Mouse (Mus musculus) midbrain, embryonic 16.5 days (tissue): ENCODE measurements around the gene Tspan11. TPM values are rescaled to one million over a fixed set of nuclear protein-coding genes. Genes with fewer than 3 reads are reported as not detected.

Experiments used
- ATAC-seq: fragments of 200-750 bp; cut with Nextera tagmentation; 2 replicates; pipeline ENCODE4 v1.8.0; 2017; ENCODE audit warnings: moderate TSS enrichment
- H3K27ac ChIP-seq: fragments of 300-500 bp; sonication (generic); 2 replicates; pipeline ENCODE4 v1.5.1; 2014; ENCODE audit warnings: mild to moderate bottlenecking, low read length, mixed read lengths
- H3K27me3 ChIP-seq: fragments of 300-500 bp; sonication (generic); 2 replicates; pipeline ENCODE4 v1.6.1; 2014; ENCODE audit warnings: low read depth, low read length, mixed read lengths; ENCODE audit not compliant: control insufficient read depth, insufficient read depth
- H3K36me3 ChIP-seq: fragments of 300-500 bp; sonication (generic); 2 replicates; pipeline ENCODE4 v1.6.1; 2014; ENCODE audit warnings: mild to moderate bottlenecking, low read length, moderate library complexity, mixed read lengths; ENCODE audit not compliant: control insufficient read depth, insufficient read depth
- H3K4me1 ChIP-seq: fragments of 300-500 bp; sonication (generic); 2 replicates; pipeline ENCODE4 v1.6.1; 2014; ENCODE audit warnings: mild to moderate bottlenecking, low read length, mixed read lengths; ENCODE audit not compliant: control insufficient read depth, insufficient read depth
- H3K4me2 ChIP-seq: fragments of 300-500 bp; sonication (generic); 2 replicates; pipeline ENCODE4 v1.6.1; 2014; ENCODE audit warnings: mild to moderate bottlenecking, low read length, mixed read lengths
- H3K4me3 ChIP-seq: fragments of 300-500 bp; sonication (generic); 2 replicates; pipeline ENCODE4 v1.5.1; 2014; ENCODE audit warnings: low read depth, mild to moderate bottlenecking, low read length, moderate library complexity, mixed read lengths
- H3K9ac ChIP-seq: fragments of 300-500 bp; sonication (generic); 2 replicates; pipeline ENCODE4 v1.6.1; 2014; ENCODE audit warnings: low read depth, low read length, mixed read lengths
- H3K9me3 ChIP-seq: fragments of 300-500 bp; sonication (generic); replicated peaks from 2 replicates; pipeline ENCODE4 v1.6.1; 2014; ENCODE audit warnings: mild to moderate bottlenecking, low read length, mixed read lengths; ENCODE audit not compliant: control insufficient read depth, poor library complexity, severe bottlenecking
- WGBS: fragments of 180-500 bp; shearing (Covaris S2); extraction: QIAGEN DNeasy Blood & Tissue Kit; methylation state at CpG from one replicate; pipeline ENCODE4 v1.1.7; 2014; 5-methylcytosine and 5-hydroxymethylcytosine counted together
- polyA plus RNA-seq: library from polyadenylated mRNA; unstranded; fragments of >200 nt; fragmentation: Nextera tagmentation; extraction: Ambion mirVana; gene quantifications from 2 replicates; pipeline ENCODE4 v1.2.1, GENCODE M21; 2015

Gene Tspan11
- polyA plus RNA-seq, 1 experiment from 2014 or later, result 5.5 TPM

DNA sequence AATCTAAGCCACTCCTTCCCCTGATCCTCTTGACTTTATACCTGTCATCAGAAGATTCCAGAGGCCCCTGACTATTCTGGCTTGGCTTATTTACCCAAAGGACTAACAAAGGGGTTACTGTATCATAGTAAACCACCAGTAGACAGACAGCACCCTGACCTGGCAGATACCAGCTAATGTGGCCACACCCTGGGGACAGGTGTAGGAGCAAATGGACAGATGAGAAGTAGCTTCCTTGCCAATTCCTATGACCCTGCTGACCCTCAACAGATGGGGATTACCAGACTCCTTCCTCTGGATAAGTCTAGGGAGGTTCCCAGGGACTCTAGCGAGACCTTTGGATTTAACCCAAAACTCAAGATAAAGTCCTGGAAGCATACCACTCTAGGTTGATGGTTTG lies 72.8 kb downstream of the Tspan11 start:
- H3K27me3 ChIP-seq, result no peaks in the 10 kb centered on the region
- H3K4me1 ChIP-seq, result no peaks in the 10 kb centered on the region
- H3K27ac ChIP-seq, result no peak overlapping the region
- H3K36me3 ChIP-seq, result no peaks in the 10 kb centered on the region; the same call in 1 of the 2 replicates
- no peak overlapping the region for H3K4me3 ChIP-seq
- H3K9me3 ChIP-seq, result no peaks in the 10 kb centered on the region
- no peak overlapping the region for H3K4me2 ChIP-seq
- WGBS, result 87% methylated on average over 1 of the region's 1 CpGs
- H3K9ac ChIP-seq, result no peak overlapping the region
- ATAC-seq, result no peak

GRCm38 (mm10) chr6:127965497-127965896 lies 78.1 kb downstream of the Tspan11 start:
- no peak overlapping the region for H3K4me3 ChIP-seq
- 0 out of 2 replicates have a peak, but pooled peaks cover 2% of the 10 kb centered on the region for H3K4me1 ChIP-seq
- H3K4me2 ChIP-seq, result no peak overlapping the region
- ATAC-seq, result 0 out of 2 replicates have a peak, but pooled peaks have one; percentile 12
- H3K9ac ChIP-seq, result no peak overlapping the region
- WGBS, result 29% methylated on average over 8 of the region's 8 CpGs
- no peaks in the 10 kb centered on the region for H3K27me3 ChIP-seq
- H3K27ac ChIP-seq, result no peak overlapping the region
- no peaks in the 10 kb centered on the region for H3K9me3 ChIP-seq
- H3K36me3 ChIP-seq, result no peaks in the 10 kb centered on the region; the same call in 1 of the 2 replicates

GRCm38 (mm10) chr6:127969709-127970108 lies 82.3 kb downstream of the Tspan11 start:
- WGBS, result 60% methylated on average over 7 of the region's 7 CpGs
- H3K4me3 ChIP-seq, result no peak overlapping the region
- H3K4me2 ChIP-seq, result no peak overlapping the region
- H3K36me3 ChIP-seq, result no peaks in the 10 kb centered on the region
- H3K4me1 ChIP-seq, result peaks cover 8% of the 10 kb centered on the region; the same call in 1 of the 2 replicates
- H3K9me3 ChIP-seq, result no peaks in the 10 kb centered on the region
- ATAC-seq, result no peak; the same call in 1 of the 2 replicates
- H3K27me3 ChIP-seq, result no peaks in the 10 kb centered on the region
- H3K9ac ChIP-seq, result no peak overlapping the region
- H3K27ac ChIP-seq, result no peak overlapping the region

- no peaks in the 10 kb centered on the region for H3K9me3 ChIP-seq
- no peak for ATAC-seq
Measured at GRCm38 (mm10) chr6:127970120-127970519, 82.7 kb downstream of the Tspan11 start.

GRCm38 (mm10) chr6:127970848-127971247 lies 83.5 kb downstream of the Tspan11 start:
- H3K27me3 ChIP-seq, result no peaks in the 10 kb centered on the region
- no peak overlapping the region for H3K4me2 ChIP-seq
- no peak for ATAC-seq
- no peak overlapping the region for H3K27ac ChIP-seq
- no peaks in the 10 kb centered on the region for H3K9me3 ChIP-seq
- H3K9ac ChIP-seq, result no peak overlapping the region
- H3K4me3 ChIP-seq, result no peak overlapping the region
- peaks cover 8% of the 10 kb centered on the region for H3K4me1 ChIP-seq
- WGBS, result 50% methylated on average over 5 of the region's 5 CpGs
- H3K36me3 ChIP-seq, result no peaks in the 10 kb centered on the region

More at GRCm38 (mm10) chr6:127970120-127970519, 82.7 kb downstream of the Tspan11 start:
- WGBS, result 6% methylated on average over 7 of the region's 7 CpGs
- H3K36me3 ChIP-seq, result no peaks in the 10 kb centered on the region
- no peak overlapping the region for H3K27ac ChIP-seq
- no peak overlapping the region for H3K9ac ChIP-seq
- H3K4me3 ChIP-seq, result no peak overlapping the region
- H3K27me3 ChIP-seq, result no peaks in the 10 kb centered on the region
- H3K4me2 ChIP-seq, result no peak overlapping the region
- H3K4me1 ChIP-seq, result peaks cover 8% of the 10 kb centered on the region; the same call in 1 of the 2 replicates

GRCm38 (mm10) chr6:127971931-127972330 lies 84.5 kb downstream of the Tspan11 start:
- H3K4me2 ChIP-seq, result no peak overlapping the region
- no peaks in the 10 kb centered on the region for H3K27me3 ChIP-seq
- H3K27ac ChIP-seq, result no peak overlapping the region
- no peak overlapping the region for H3K4me3 ChIP-seq
- 92% methylated on average over 5 of the region's 5 CpGs for WGBS
- no peak for ATAC-seq
- H3K9me3 ChIP-seq, result no peaks in the 10 kb centered on the region
- no peak overlapping the region for H3K9ac ChIP-seq
- H3K36me3 ChIP-seq, result no peaks in the 10 kb centered on the region
- peaks cover 8% of the 10 kb centered on the region for H3K4me1 ChIP-seq

- H3K4me2 ChIP-seq, result no peak overlapping the region
- H3K27ac ChIP-seq, result peak overlapping the region; percentile 47
- H3K4me1 ChIP-seq, result peaks cover 8% of the 10 kb centered on the region
- H3K9ac ChIP-seq, result no peak overlapping the region
- peak; percentile 16 for ATAC-seq
- no peaks in the 10 kb centered on the region for H3K9me3 ChIP-seq
- H3K36me3 ChIP-seq, result no peaks in the 10 kb centered on the region
- no peaks in the 10 kb centered on the region for H3K27me3 ChIP-seq
- WGBS, result 24% methylated on average over 6 of the region's 6 CpGs
- H3K4me3 ChIP-seq, result no peak overlapping the region
Measured at GRCm38 (mm10) chr6:127973553-127973952, 86.2 kb downstream of the Tspan11 start.

- ATAC-seq, result peak; percentile 33
- no peaks in the 10 kb centered on the region for H3K9me3 ChIP-seq
- no peaks in the 10 kb centered on the region for H3K36me3 ChIP-seq
- WGBS, result 36% methylated on average over 9 of the region's 9 CpGs
- no peaks in the 10 kb centered on the region for H3K27me3 ChIP-seq
- no peak overlapping the region for H3K4me2 ChIP-seq
- peaks cover 8% of the 10 kb centered on the region for H3K4me1 ChIP-seq
- no peak overlapping the region for H3K9ac ChIP-seq
- peak overlapping the region; percentile 47 for H3K27ac ChIP-seq
- H3K4me3 ChIP-seq, result no peak overlapping the region
Measured at GRCm38 (mm10) chr6:127974000-127974399, 86.6 kb downstream of the Tspan11 start.

DNA sequence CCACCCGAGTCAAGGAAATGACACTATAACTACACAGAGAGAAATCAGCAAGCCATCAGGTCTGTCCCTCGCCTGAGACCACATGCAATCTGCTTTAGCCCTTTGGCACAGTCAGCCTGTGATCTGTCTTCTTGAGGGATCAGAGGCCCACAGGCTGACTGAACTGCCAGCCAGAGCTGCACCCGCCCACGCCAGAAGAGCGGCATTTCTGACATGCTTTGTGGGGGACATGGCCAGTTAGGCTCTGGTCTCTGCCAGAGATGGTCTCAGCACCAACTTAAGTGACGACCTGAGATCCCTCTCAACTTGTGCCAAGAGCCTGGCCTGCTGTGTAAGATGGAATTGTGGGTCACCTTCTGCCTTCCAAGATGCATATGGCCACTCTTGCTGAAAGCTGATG lies 89.3 kb downstream of the Tspan11 start:
- H3K4me3 ChIP-seq, result no peak overlapping the region
- no peak overlapping the region for H3K9ac ChIP-seq
- H3K4me2 ChIP-seq, result no peak overlapping the region
- H3K27me3 ChIP-seq, result no peaks in the 10 kb centered on the region
- no peaks in the 10 kb centered on the region for H3K36me3 ChIP-seq
- ATAC-seq, result no peak
- H3K9me3 ChIP-seq, result no peaks in the 10 kb centered on the region
- 84% methylated on average over 6 of the region's 6 CpGs for whole genome bisulfite sequencing
- no peak overlapping the region for H3K27ac ChIP-seq
- peaks cover 12% of the 10 kb centered on the region for H3K4me1 ChIP-seq
